Mouse (Mus musculus): ENCODE results near the gene Pramel4. TPM values are rescaled to one million over a fixed set of nuclear protein-coding genes. Genes with fewer than 3 reads are reported as not detected.
"Not testable (repeated sequence)": the region's sequence is repeated elsewhere in the genome, so short reads cannot be mapped to it uniquely, and the experiment has no call there.

The Pramel4 gene
- not detected in 2 replicates for polyA plus RNA-seq (2012; rRNA removed)

GRCm38 (mm10) chr4:144058826-144059225 lies at the start of gene Pramel4:
Pramel4 (plus strand) TSS chr4:144059126.
- H3K27me3 ChIP-seq (ENCODE audit: control insufficient read depth, insufficient read depth, low read length); H3K4me1 ChIP-seq (ENCODE audit: control insufficient read depth, insufficient read depth, insufficient read length, low read length); H3K4me3 ChIP-seq (ENCODE audit: low read depth, low read length); H3K27ac ChIP-seq (ENCODE audit: insufficient read depth, low read depth, low read length); H3K36me3 ChIP-seq (ENCODE audit: control insufficient read depth, insufficient read depth, low read length): not testable (repeated sequence)
- WGBS: 90% methylated on average over 3 of the region's 3 CpGs

- not testable (repeated sequence) for H3K27me3 ChIP-seq (ENCODE audit: control insufficient read depth, insufficient read depth, low read length); H3K27ac ChIP-seq (ENCODE audit: insufficient read depth, low read depth, low read length); H3K4me1 ChIP-seq (ENCODE audit: control insufficient read depth, insufficient read depth, insufficient read length, low read length); H3K36me3 ChIP-seq (ENCODE audit: control insufficient read depth, insufficient read depth, low read length); H3K4me3 ChIP-seq (ENCODE audit: low read depth, low read length)
- WGBS: 67% methylated on average over 1 of the region's 2 CpGs
Measured at GRCm38 (mm10) chr4:144106174-144106573, 47.2 kb downstream of the Pramel4 start, which contains the start of gene Gm13102. Gm13102 (plus strand) TSS chr4:144106474.

Other genes starting within 250 kb of the Pramel4 start
- gene Gm13084, start 243.0 kb upstream of the Pramel4 start, polyA plus RNA-seq (2012; rRNA removed): not detected in 2 replicates
- gene Gm13103, start 212.6 kb upstream of the Pramel4 start, polyA plus RNA-seq (2012; rRNA removed): not detected in 2 replicates
- not detected in 2 replicates for gene Pramef6, start 158.7 kb upstream of the Pramel4 start, polyA plus RNA-seq (2012; rRNA removed)
- not detected in 2 replicates for gene Pramef25, start 108.1 kb upstream of the Pramel4 start, polyA plus RNA-seq (2012; rRNA removed)
- not detected in 2 replicates for gene Gm13101, start 92.2 kb upstream of the Pramel4 start, polyA plus RNA-seq (2012; rRNA removed)
- gene Pramef17, start 64.8 kb upstream of the Pramel4 start, polyA plus RNA-seq (2012; rRNA removed): not detected in 2 replicates
- gene Gm13102, start 47.3 kb downstream of the Pramel4 start, polyA plus RNA-seq (2012; rRNA removed): not detected in 2 replicates
- not detected in 2 replicates for gene Oog3, start 103.5 kb downstream of the Pramel4 start, polyA plus RNA-seq (2012; rRNA removed)
- gene Oog2, start 131.6 kb downstream of the Pramel4 start, polyA plus RNA-seq (2012; rRNA removed): not detected in 2 replicates
- gene C87977, start 154.2 kb downstream of the Pramel4 start, polyA plus RNA-seq (2012; rRNA removed): not detected in 2 replicates
- gene Pramel5, start 221.4 kb downstream of the Pramel4 start, polyA plus RNA-seq (2012; rRNA removed): not detected in 2 replicates

Data from small intestine, adult 2 months (tissue).